Mouse (Mus musculus) forebrain, embryonic 11.5 days (tissue): ENCODE data around the gene Ccdc84. TPM values are rescaled to one million over a fixed set of nuclear protein-coding genes. Genes with fewer than 3 reads are reported as not detected.
A peak's percentile ranks its signal among the peaks of the same experiment; 100 is the strongest.
"Not testable (repeated sequence)": the region's sequence is repeated elsewhere in the genome, so short reads cannot be mapped to it uniquely, and the experiment has no call there.

Experiments used
- ATAC-seq: fragments of 200-750 bp; cut with Nextera tagmentation; replicated peaks from 2 replicates; pipeline ENCODE4 v1.8.0; 2017; ENCODE audit warnings: moderate TSS enrichment; ENCODE audit not compliant: low FRiP score
- DNase-seq: peaks from one replicate; pipeline ENCODE4 v3.0.0-alpha.2; 2017; ENCODE audit warnings: low spot score
- H3K27ac ChIP-seq: fragments of 300-500 bp; sonication (generic); 2 replicates; pipeline ENCODE4 v1.5.1; 2014; ENCODE audit warnings: low read depth, low read length
- H3K27me3 ChIP-seq: fragments of 300-500 bp; sonication (generic); 2 replicates; pipeline ENCODE4 v1.6.1; 2014; ENCODE audit warnings: mild to moderate bottlenecking, low read length, mixed read lengths; ENCODE audit not compliant: control insufficient read depth, insufficient read depth
- H3K36me3 ChIP-seq: fragments of 300-500 bp; sonication (generic); 2 replicates; pipeline ENCODE4 v1.6.1; 2014; ENCODE audit warnings: mild to moderate bottlenecking, low read length, moderate library complexity, mixed read lengths; ENCODE audit not compliant: control insufficient read depth, insufficient read depth
- H3K4me1 ChIP-seq: fragments of 300-500 bp; sonication (generic); replicated peaks from 2 replicates; pipeline ENCODE4 v1.6.1; 2014; ENCODE audit warnings: low read length, mixed read lengths; ENCODE audit not compliant: control insufficient read depth, insufficient read depth
- H3K4me2 ChIP-seq: fragments of 300-500 bp; sonication (generic); 2 replicates; pipeline ENCODE4 v1.6.1; 2014; ENCODE audit warnings: low read depth, mild to moderate bottlenecking, low read length, moderate library complexity, mixed read lengths; ENCODE audit not compliant: severe bottlenecking
- H3K4me3 ChIP-seq: fragments of 300-500 bp; sonication (generic); 2 replicates; pipeline ENCODE4 v1.5.1; 2014; ENCODE audit warnings: low read depth, low read length
- H3K9ac ChIP-seq: fragments of 300-500 bp; sonication (generic); 2 replicates; pipeline ENCODE4 v1.6.1; 2014; ENCODE audit warnings: low read length
- H3K9me3 ChIP-seq: fragments of 300-500 bp; sonication (generic); 2 replicates; pipeline ENCODE4 v1.6.1; 2016; ENCODE audit warnings: low read length, mixed read lengths; ENCODE audit not compliant: control insufficient read depth
- WGBS: fragments of 180-500 bp; shearing (Covaris S2); extraction: QIAGEN DNeasy Blood & Tissue Kit; methylation state at CpG from one replicate; pipeline ENCODE4 v1.1.7; 2014; 5-methylcytosine and 5-hydroxymethylcytosine counted together
- polyA plus RNA-seq: library from polyadenylated mRNA; unstranded; fragments of >200 nt; fragmentation: Nextera tagmentation; extraction: Ambion mirVana; gene quantifications from 2 replicates; pipeline ENCODE4 v1.2.1, GENCODE M21; 2014

Gene Ccdc84
- 25.5 and 26.8 TPM in 2 replicates for polyA plus RNA-seq

DNA sequence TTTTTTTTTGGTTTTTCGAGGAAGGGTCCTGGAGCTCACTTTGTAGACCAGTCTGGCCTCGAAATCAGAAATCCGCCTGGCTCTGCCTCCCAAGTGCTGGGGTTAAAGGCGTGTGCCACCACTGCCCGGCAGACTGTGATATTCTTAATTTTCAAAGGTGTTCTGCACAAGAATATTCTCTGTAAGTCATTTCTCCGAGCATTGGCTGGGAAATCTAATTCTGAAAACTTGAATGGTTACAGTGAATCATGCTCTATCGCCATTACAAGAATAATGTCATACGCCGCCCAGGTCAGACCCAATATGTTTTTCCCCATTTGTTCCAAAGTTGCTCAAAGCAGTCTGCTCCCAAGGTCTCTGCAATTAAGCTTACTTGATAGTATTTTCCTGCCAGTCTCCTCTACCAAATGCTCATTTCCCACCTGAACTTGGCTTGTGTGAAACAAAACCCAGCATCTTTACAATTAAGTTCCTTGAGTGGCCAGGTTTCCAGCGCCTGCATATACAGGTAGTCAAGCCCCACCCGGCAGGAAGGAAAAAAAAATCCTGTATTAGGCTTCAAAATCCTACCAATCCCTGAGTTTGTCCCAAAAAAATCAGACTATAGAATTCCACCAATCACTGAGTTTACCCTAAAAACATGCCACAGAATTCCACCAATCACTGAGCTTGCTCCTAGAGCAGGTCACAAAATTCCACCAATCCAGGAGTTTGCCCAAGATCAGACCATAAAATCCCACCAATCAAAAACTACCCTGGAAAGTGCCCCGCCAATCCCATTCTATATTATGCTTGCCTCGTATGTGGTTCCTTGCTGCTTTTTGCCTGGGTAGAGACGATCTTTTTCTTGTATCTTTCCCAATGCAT lies at the start of gene Ccdc84:
Gene Ccdc84 (minus strand): TSS at position 51 of the 867 bp plus-strand sequence.
- peak within 1 kb of the TSS; percentile 20; the same call in 1 of the 2 replicates for H3K27ac ChIP-seq
- 0 out of 2 replicates have a peak, but pooled peaks cover 2% of the 10 kb centered on the region for H3K4me1 ChIP-seq
- no peaks in the 10 kb centered on the region for H3K27me3 ChIP-seq
- no peaks in the 10 kb centered on the region for H3K9me3 ChIP-seq
- peak within 1 kb of the TSS; percentile 69 for H3K4me3 ChIP-seq
- H3K4me2 ChIP-seq, result peak within 1 kb of the TSS; percentile 92
- ATAC-seq (no peak), DNase-seq (no peak)
- WGBS, result 82% methylated on average over 14 of the region's 14 CpGs
- peak within 1 kb of the TSS; percentile 63 for H3K9ac ChIP-seq
- H3K36me3 ChIP-seq, result peaks cover 3% of the 10 kb centered on the region; the same call in 1 of the 2 replicates

- H3K36me3 ChIP-seq, result no peaks in the 10 kb centered on the region
- peaks cover 7% of the 10 kb centered on the region for H3K4me1 ChIP-seq
- WGBS, result 86% methylated on average over 5 of the region's 5 CpGs
- no peak overlapping the region for H3K4me3 ChIP-seq
- H3K27ac ChIP-seq, result no peak overlapping the region
- H3K27me3 ChIP-seq, result no peaks in the 10 kb centered on the region
- H3K9ac ChIP-seq, result no peak overlapping the region
- DNase-seq, result no peak
- H3K4me2 ChIP-seq, result no peak overlapping the region
- no peak for ATAC-seq
- H3K9me3 ChIP-seq, result no peaks in the 10 kb centered on the region
Measured at GRCm38 (mm10) chr9:44461950-44462349, 43.6 kb upstream of the Ccdc84 start.

DNA sequence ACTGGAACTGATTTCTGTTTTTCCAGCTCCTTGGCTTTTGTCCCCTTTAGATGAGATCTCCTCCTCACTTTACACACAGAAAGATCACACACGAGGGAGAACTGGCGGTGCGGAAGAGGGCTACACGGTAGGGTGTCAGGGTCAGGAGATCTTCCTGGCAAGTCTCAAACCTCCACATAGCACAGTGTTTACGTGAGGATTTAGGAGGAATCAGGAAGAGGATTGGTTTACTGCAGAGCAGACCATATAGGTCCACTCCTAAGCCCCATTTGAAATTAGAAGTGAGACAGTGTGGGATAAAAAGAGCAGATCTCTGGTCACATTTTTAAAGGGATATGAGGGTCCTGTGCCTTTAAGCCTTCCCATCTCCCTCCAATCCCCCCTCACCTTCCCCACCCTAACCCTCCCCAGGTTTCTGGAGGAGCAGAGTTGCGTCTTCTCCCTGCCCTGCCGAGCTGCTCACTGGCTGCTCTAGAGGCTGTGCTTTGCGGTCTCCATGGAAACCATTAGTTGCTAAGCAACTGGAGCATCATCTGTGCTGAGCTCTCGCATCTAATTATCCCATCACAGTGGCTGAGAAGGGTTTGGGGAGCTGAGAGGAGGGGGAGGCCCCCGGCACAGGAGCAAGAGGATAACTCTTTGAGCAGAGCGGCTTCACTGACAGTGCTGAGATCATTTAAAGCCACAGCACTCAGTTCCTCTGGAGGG lies 38.8 kb upstream of the Ccdc84 start:
- peak; percentile 94 for ATAC-seq
- Histone ChIP-seq H3K27ac (peak overlapping the region; percentile 86), H3K4me3 (no peak overlapping the region), H3K9me3 (no peaks in the 10 kb centered on the region), H3K4me1 (peaks cover 16% of the 10 kb centered on the region), H3K27me3 (no peaks in the 10 kb centered on the region), H3K4me2 (peak overlapping the region; percentile 32; the same call in 1 of the 2 replicates), H3K36me3 (no peaks in the 10 kb centered on the region), H3K9ac (peak overlapping the region; percentile 16)
- peak; percentile 88 for DNase-seq
- 1% methylated on average over 11 of the region's 11 CpGs for WGBS

GRCm38 (mm10) chr9:44454891-44455220 lies 36.5 kb upstream of the Ccdc84 start, which contains the start of gene Upk2:
Gene Upk2, minus strand, starts transcription at chr9:44454976.
- Histone ChIP-seq H3K9me3 (no peaks in the 10 kb centered on the region), H3K36me3 (no peaks in the 10 kb centered on the region), H3K27me3 (no peaks in the 10 kb centered on the region), H3K4me3 (no peak within 1 kb of the TSS), H3K4me2 (0 out of 2 replicates have a peak within 1 kb of the TSS, but pooled peaks have one; percentile 8), H3K9ac (no peak within 1 kb of the TSS), H3K4me1 (peaks cover 16% of the 10 kb centered on the region), H3K27ac (no peak within 1 kb of the TSS)
- ATAC-seq (no peak), DNase-seq (no peak)
- 24% methylated on average over 4 of the region's 4 CpGs for whole genome bisulfite sequencing

GRCm38 (mm10) chr9:44454132-44454890 lies 35.9 kb upstream of the Ccdc84 start:
- Histone ChIP-seq H3K27ac (no peak overlapping the region), H3K9me3 (no peaks in the 10 kb centered on the region), H3K36me3 (no peaks in the 10 kb centered on the region), H3K4me2 (0 out of 2 replicates have a peak overlapping the region, but pooled peaks have one; percentile 8), H3K27me3 (no peaks in the 10 kb centered on the region), H3K4me3 (no peak overlapping the region), H3K4me1 (peaks cover 16% of the 10 kb centered on the region), H3K9ac (no peak overlapping the region)
- WGBS, result 7% methylated on average over 14 of the region's 14 CpGs
- ATAC-seq (peak; percentile 73), DNase-seq (peak; percentile 92)

- Histone ChIP-seq H3K4me3 (no peak overlapping the region), H3K4me2 (no peak overlapping the region), H3K27ac (no peak overlapping the region), H3K27me3 (no peaks in the 10 kb centered on the region), H3K9me3 (no peaks in the 10 kb centered on the region), H3K9ac (no peak overlapping the region), H3K36me3 (no peaks in the 10 kb centered on the region), H3K4me1 (peaks cover 5% of the 10 kb centered on the region; the same call in 1 of the 2 replicates)
- ATAC-seq, result no peak
- no peak for DNase-seq
Measured at GRCm38 (mm10) chr9:44450387-44450786, 32.0 kb upstream of the Ccdc84 start.

- 85% methylated on average over 7 of the region's 7 CpGs for WGBS
Measured at GRCm38 (mm10) chr9:44444402-44445025, 26.1 kb upstream of the Ccdc84 start.

DNA sequence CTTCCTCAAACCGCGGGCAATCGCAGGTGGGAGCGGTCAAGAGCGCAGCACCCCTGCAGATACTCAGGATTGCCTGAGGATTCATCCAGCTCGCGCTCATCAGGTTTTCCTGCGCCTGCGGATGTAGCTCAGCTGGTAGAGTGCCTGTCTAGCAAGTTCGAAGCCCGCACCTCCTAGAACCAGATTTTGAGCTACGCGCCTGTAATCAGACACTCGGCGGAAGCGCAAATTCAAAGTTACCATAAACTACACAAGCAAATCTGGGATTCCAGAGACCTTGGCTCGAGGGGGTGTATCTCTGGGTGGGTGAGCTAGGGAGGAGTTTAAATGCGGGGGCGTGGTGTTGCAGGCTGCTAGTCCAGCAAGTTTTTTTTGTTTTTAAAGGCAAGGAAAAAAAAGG lies 22.6 kb upstream of the Ccdc84 start, which contains the start of gene Foxr1:
Gene Foxr1 (minus strand): TSS at position 176 of the 400 bp plus-strand sequence.
- H3K4me1 ChIP-seq, result no peaks in the 10 kb centered on the region
- no peak within 1 kb of the TSS for H3K9ac ChIP-seq
- H3K4me3 ChIP-seq, result no peak within 1 kb of the TSS
- H3K27me3 ChIP-seq, result no peaks in the 10 kb centered on the region
- H3K9me3 ChIP-seq, result no peaks in the 10 kb centered on the region
- DNase-seq (no peak), ATAC-seq (no peak)
- no peak within 1 kb of the TSS for H3K27ac ChIP-seq
- no peaks in the 10 kb centered on the region for H3K36me3 ChIP-seq
- 81% methylated on average over 19 of the region's 19 CpGs for WGBS
- H3K4me2 ChIP-seq, result no peak within 1 kb of the TSS

More at GRCm38 (mm10) chr9:44444402-44445025, 26.1 kb upstream of the Ccdc84 start:
- H3K4me1 ChIP-seq, H3K4me2 ChIP-seq, H3K36me3 ChIP-seq, H3K4me3 ChIP-seq, H3K27ac ChIP-seq, DNase-seq, H3K9me3 ChIP-seq, ATAC-seq, H3K27me3 ChIP-seq, H3K9ac ChIP-seq: not testable (repeated sequence)
